Mouse (Mus musculus): ENCODE measurements around the gene Zfp148. TPM values are rescaled to one million over a fixed set of nuclear protein-coding genes. Genes with fewer than 3 reads are reported as not detected.

Gene Zfp148
- polyA plus RNA-seq, 1 experiment from 2014 or later, result 53.3 TPM

GRCm38 (mm10) chr16:33545530-33545929, 164.9 kb downstream of the Zfp148 start:
- H3K9me3 ChIP-seq, result no peaks in the 10 kb centered on the region
- no peaks in the 10 kb centered on the region for H3K27me3 ChIP-seq (replicated peaks)
- no peak overlapping the region for H3K9ac ChIP-seq
- H3K4me1 ChIP-seq, result no peaks in the 10 kb centered on the region
- H3K4me2 ChIP-seq, result no peak overlapping the region
- no peak for ATAC-seq (ENCODE audit: insufficient read depth, low FRiP score, low read depth)
- no peak overlapping the region for H3K4me3 ChIP-seq (replicated peaks)
- 51% methylated on average over 4 of the region's 4 CpGs for WGBS
- no peak overlapping the region for H3K27ac ChIP-seq
- no peaks in the 10 kb centered on the region for H3K36me3 ChIP-seq

- ATAC-seq (ENCODE audit: insufficient read depth, low FRiP score, low read depth), result no peak
- H3K9me3 ChIP-seq, result no peaks in the 10 kb centered on the region
- WGBS, result 64% methylated on average over 9 of the region's 9 CpGs
- no peaks in the 10 kb centered on the region for H3K4me1 ChIP-seq
- no peak overlapping the region for H3K9ac ChIP-seq
- H3K4me2 ChIP-seq, result no peak overlapping the region
- no peaks in the 10 kb centered on the region for H3K36me3 ChIP-seq
- peak overlapping the region; percentile 13; the same call in 1 of the 2 replicates for H3K27ac ChIP-seq
- no peak overlapping the region for H3K4me3 ChIP-seq (replicated peaks)
- no peaks in the 10 kb centered on the region for H3K27me3 ChIP-seq (replicated peaks)
Measured at GRCm38 (mm10) chr16:33553689-33554342, 173.2 kb downstream of the Zfp148 start.

Other genes starting within 250 kb of the Zfp148 start
- 14.9 and 16.6 TPM in 2 replicates for gene Osbpl11, start 195.8 kb upstream of the Zfp148 start, polyA plus RNA-seq (2015; fragmentation: Nextera tagmentation; extraction: Ambion mirVana)
- gene Snx4, start 129.4 kb upstream of the Zfp148 start, polyA plus RNA-seq (2015; fragmentation: Nextera tagmentation; extraction: Ambion mirVana), result 78.5 and 82.8 TPM in 2 replicates
- gene Slc12a8, start 136.5 kb downstream of the Zfp148 start, polyA plus RNA-seq (2015; fragmentation: Nextera tagmentation; extraction: Ambion mirVana), result 3.6 and 3.8 TPM in 2 replicates

Measured in stomach, embryonic 15.5 days (tissue).